Mouse (Mus musculus): Measurements from ENCODE around the gene Lnx1. TPM values are rescaled to one million over a fixed set of nuclear protein-coding genes. Genes with fewer than 3 reads are reported as not detected.

Gene Lnx1
- polyA plus RNA-seq, 1 experiment from 2014 or later: 5.2 TPM

GRCm38 (mm10) chr5:74688822-74689221 lies 13.9 kb downstream of the Lnx1 start:
- Histone ChIP-seq H3K4me2 (ENCODE audit: low read depth, low read length) (no peak overlapping the region), H3K27me3 (ENCODE audit: control insufficient read depth, insufficient read depth, low read length) (no peaks in the 10 kb centered on the region), H3K4me3 (replicated peaks; ENCODE audit: low read length) (no peak overlapping the region), H3K27ac (ENCODE audit: low read length) (no peak overlapping the region), H3K36me3 (ENCODE audit: control insufficient read depth, insufficient read depth, low read length) (no peaks in the 10 kb centered on the region), H3K4me1 (ENCODE audit: control insufficient read depth, insufficient read depth, low read length) (peaks cover 6% of the 10 kb centered on the region; the same call in 1 of the 2 replicates), H3K9ac (ENCODE audit: low read length) (no peak overlapping the region), H3K9me3 (replicated peaks; ENCODE audit: control insufficient read depth, low read length) (no peaks in the 10 kb centered on the region)
- WGBS: 34% methylated on average over 2 of the region's 2 CpGs
- no peak for ATAC-seq (ENCODE audit: insufficient read depth, low FRiP score)

- no peak for ATAC-seq (ENCODE audit: insufficient read depth, low FRiP score)
- no peak overlapping the region for H3K4me3 ChIP-seq (replicated peaks; ENCODE audit: low read length)
- 60% methylated on average over 5 of the region's 5 CpGs for WGBS
Observed at GRCm38 (mm10) chr5:74684944-74685343, 17.8 kb downstream of the Lnx1 start.

GRCm38 (mm10) chr5:74683832-74684231 lies 18.9 kb downstream of the Lnx1 start:
- WGBS: 52% methylated on average over 2 of the region's 2 CpGs
- no peak for ATAC-seq (ENCODE audit: insufficient read depth, low FRiP score)
- H3K4me2 ChIP-seq (ENCODE audit: low read depth, low read length): no peak overlapping the region
- H3K4me3 ChIP-seq (replicated peaks; ENCODE audit: low read length): no peak overlapping the region
- H3K9me3 ChIP-seq (replicated peaks; ENCODE audit: control insufficient read depth, low read length): no peaks in the 10 kb centered on the region
- no peaks in the 10 kb centered on the region for H3K36me3 ChIP-seq (ENCODE audit: control insufficient read depth, insufficient read depth, low read length)
- peaks cover 6% of the 10 kb centered on the region; the same call in 1 of the 2 replicates for H3K4me1 ChIP-seq (ENCODE audit: control insufficient read depth, insufficient read depth, low read length)
- no peak overlapping the region for H3K9ac ChIP-seq (ENCODE audit: low read length)
- no peaks in the 10 kb centered on the region for H3K27me3 ChIP-seq (ENCODE audit: control insufficient read depth, insufficient read depth, low read length)
- no peak overlapping the region for H3K27ac ChIP-seq (ENCODE audit: low read length)

More at GRCm38 (mm10) chr5:74684944-74685343, 17.8 kb downstream of the Lnx1 start:
- Histone ChIP-seq H3K27ac (ENCODE audit: low read length) (no peak overlapping the region), H3K4me2 (ENCODE audit: low read depth, low read length) (no peak overlapping the region), H3K4me1 (ENCODE audit: control insufficient read depth, insufficient read depth, low read length) (peaks cover 6% of the 10 kb centered on the region; the same call in 1 of the 2 replicates), H3K9me3 (replicated peaks; ENCODE audit: control insufficient read depth, low read length) (no peaks in the 10 kb centered on the region), H3K36me3 (ENCODE audit: control insufficient read depth, insufficient read depth, low read length) (no peaks in the 10 kb centered on the region), H3K27me3 (ENCODE audit: control insufficient read depth, insufficient read depth, low read length) (no peaks in the 10 kb centered on the region), H3K9ac (ENCODE audit: low read length) (no peak overlapping the region)

GRCm38 (mm10) chr5:74682735-74683134 lies 20.0 kb downstream of the Lnx1 start:
- ATAC-seq (ENCODE audit: insufficient read depth, low FRiP score): no peak
- Histone ChIP-seq H3K4me2 (ENCODE audit: low read depth, low read length) (no peak overlapping the region), H3K27me3 (ENCODE audit: control insufficient read depth, insufficient read depth, low read length) (no peaks in the 10 kb centered on the region), H3K4me3 (replicated peaks; ENCODE audit: low read length) (no peak overlapping the region), H3K9ac (ENCODE audit: low read length) (no peak overlapping the region), H3K4me1 (ENCODE audit: control insufficient read depth, insufficient read depth, low read length) (peaks cover under 1% of the 10 kb centered on the region; the same call in 1 of the 2 replicates), H3K9me3 (replicated peaks; ENCODE audit: control insufficient read depth, low read length) (no peaks in the 10 kb centered on the region), H3K27ac (ENCODE audit: low read length) (no peak overlapping the region), H3K36me3 (ENCODE audit: control insufficient read depth, insufficient read depth, low read length) (no peaks in the 10 kb centered on the region)
- WGBS: 97% methylated on average over 1 of the region's 1 CpGs

- H3K9me3 ChIP-seq (replicated peaks; ENCODE audit: control insufficient read depth, low read length): no peaks in the 10 kb centered on the region
- 74% methylated on average over 7 of the region's 7 CpGs for WGBS
- no peak overlapping the region for H3K4me3 ChIP-seq (replicated peaks; ENCODE audit: low read length)
- no peaks in the 10 kb centered on the region for H3K27me3 ChIP-seq (ENCODE audit: control insufficient read depth, insufficient read depth, low read length)
- H3K4me1 ChIP-seq (ENCODE audit: control insufficient read depth, insufficient read depth, low read length): no peaks in the 10 kb centered on the region
- H3K4me2 ChIP-seq (ENCODE audit: low read depth, low read length): no peak overlapping the region
- no peak for ATAC-seq (ENCODE audit: insufficient read depth, low FRiP score)
- H3K9ac ChIP-seq (ENCODE audit: low read length): no peak overlapping the region
- no peaks in the 10 kb centered on the region for H3K36me3 ChIP-seq (ENCODE audit: control insufficient read depth, insufficient read depth, low read length)
- no peak overlapping the region for H3K27ac ChIP-seq (ENCODE audit: low read length)
Observed at GRCm38 (mm10) chr5:74679631-74680030, 23.1 kb downstream of the Lnx1 start.

- 94% methylated on average over 5 of the region's 5 CpGs for WGBS
- no peaks in the 10 kb centered on the region; the same call in 1 of the 2 replicates for H3K4me1 ChIP-seq (ENCODE audit: control insufficient read depth, insufficient read depth, low read length)
- H3K4me2 ChIP-seq (ENCODE audit: low read depth, low read length): no peak overlapping the region
- H3K9me3 ChIP-seq (replicated peaks; ENCODE audit: control insufficient read depth, low read length): no peaks in the 10 kb centered on the region
- H3K27ac ChIP-seq (ENCODE audit: low read length): no peak overlapping the region
- H3K9ac ChIP-seq (ENCODE audit: low read length): no peak overlapping the region
- H3K4me3 ChIP-seq (replicated peaks; ENCODE audit: low read length): no peak overlapping the region
- H3K27me3 ChIP-seq (ENCODE audit: control insufficient read depth, insufficient read depth, low read length): no peaks in the 10 kb centered on the region
- no peak for ATAC-seq (ENCODE audit: insufficient read depth, low FRiP score)
- H3K36me3 ChIP-seq (ENCODE audit: control insufficient read depth, insufficient read depth, low read length): no peaks in the 10 kb centered on the region
Observed at GRCm38 (mm10) chr5:74678693-74679092, 24.0 kb downstream of the Lnx1 start.

- Histone ChIP-seq H3K27me3 (ENCODE audit: control insufficient read depth, insufficient read depth, low read length) (no peaks in the 10 kb centered on the region), H3K4me1 (ENCODE audit: control insufficient read depth, insufficient read depth, low read length) (no peaks in the 10 kb centered on the region; the same call in 1 of the 2 replicates), H3K9ac (ENCODE audit: low read length) (no peak overlapping the region), H3K9me3 (replicated peaks; ENCODE audit: control insufficient read depth, low read length) (no peaks in the 10 kb centered on the region), H3K36me3 (ENCODE audit: control insufficient read depth, insufficient read depth, low read length) (no peaks in the 10 kb centered on the region), H3K27ac (ENCODE audit: low read length) (no peak overlapping the region), H3K4me3 (replicated peaks; ENCODE audit: low read length) (no peak overlapping the region), H3K4me2 (ENCODE audit: low read depth, low read length) (no peak overlapping the region)
- 62% methylated on average over 19 of the region's 19 CpGs for WGBS
- no peak; the same call in 1 of the 2 replicates for ATAC-seq (ENCODE audit: insufficient read depth, low FRiP score)
Observed at GRCm38 (mm10) chr5:74677399-74678338, 25.0 kb downstream of the Lnx1 start.

GRCm38 (mm10) chr5:74672556-74672955 lies 30.2 kb downstream of the Lnx1 start:
- Histone ChIP-seq H3K9ac (ENCODE audit: low read length) (no peak overlapping the region), H3K36me3 (ENCODE audit: control insufficient read depth, insufficient read depth, low read length) (no peaks in the 10 kb centered on the region), H3K27ac (ENCODE audit: low read length) (no peak overlapping the region), H3K9me3 (replicated peaks; ENCODE audit: control insufficient read depth, low read length) (no peaks in the 10 kb centered on the region), H3K4me1 (ENCODE audit: control insufficient read depth, insufficient read depth, low read length) (no peaks in the 10 kb centered on the region; the same call in 1 of the 2 replicates), H3K4me3 (replicated peaks; ENCODE audit: low read length) (no peak overlapping the region), H3K27me3 (ENCODE audit: control insufficient read depth, insufficient read depth, low read length) (no peaks in the 10 kb centered on the region), H3K4me2 (ENCODE audit: low read depth, low read length) (no peak overlapping the region)
- 94% methylated on average over 5 of the region's 5 CpGs for WGBS
- ATAC-seq (ENCODE audit: insufficient read depth, low FRiP score): no peak

GRCm38 (mm10) chr5:74670877-74671276 lies 31.8 kb downstream of the Lnx1 start:
- Histone ChIP-seq H3K4me3 (replicated peaks; ENCODE audit: low read length) (no peak overlapping the region), H3K36me3 (ENCODE audit: control insufficient read depth, insufficient read depth, low read length) (no peaks in the 10 kb centered on the region), H3K27ac (ENCODE audit: low read length) (no peak overlapping the region), H3K27me3 (ENCODE audit: control insufficient read depth, insufficient read depth, low read length) (no peaks in the 10 kb centered on the region), H3K9ac (ENCODE audit: low read length) (no peak overlapping the region), H3K4me2 (ENCODE audit: low read depth, low read length) (no peak overlapping the region), H3K4me1 (ENCODE audit: control insufficient read depth, insufficient read depth, low read length) (no peaks in the 10 kb centered on the region; the same call in 1 of the 2 replicates), H3K9me3 (replicated peaks; ENCODE audit: control insufficient read depth, low read length) (no peaks in the 10 kb centered on the region)
- ATAC-seq (ENCODE audit: insufficient read depth, low FRiP score): no peak
- WGBS: 73% methylated on average over 3 of the region's 3 CpGs

All from stomach, embryonic 16.5 days (tissue).